Mouse (Mus musculus) intestine, postnatal 0 days (tissue): ENCODE results near the gene Gria1. TPM values are rescaled to one million over a fixed set of nuclear protein-coding genes. Genes with fewer than 3 reads are reported as not detected.
A peak's percentile ranks its signal among the peaks of the same experiment; 100 is the strongest.

ENCODE experiments used
- ATAC-seq: fragments of 200-750 bp; cut with Nextera tagmentation; 2 replicates; pipeline ENCODE4 v1.8.0; 2017; ENCODE audit warnings: mild to moderate bottlenecking, moderate TSS enrichment, moderate library complexity
- H3K27ac ChIP-seq: fragments of 300-500 bp; sonication (generic); 2 replicates; pipeline ENCODE4 v1.5.1; 2014; ENCODE audit warnings: mild to moderate bottlenecking, low read depth, low read length, moderate library complexity
- H3K27me3 ChIP-seq: fragments of 300-500 bp; sonication (generic); replicated peaks from 2 replicates; pipeline ENCODE4 v1.6.1; 2014; ENCODE audit warnings: low read length, mixed read lengths; ENCODE audit not compliant: control insufficient read depth, insufficient read depth
- H3K36me3 ChIP-seq: fragments of 300-500 bp; sonication (generic); 2 replicates; pipeline ENCODE4 v1.6.1; 2014; ENCODE audit warnings: mild to moderate bottlenecking, moderate library complexity; ENCODE audit not compliant: control insufficient read depth, insufficient read depth
- H3K4me1 ChIP-seq: fragments of 300-500 bp; sonication (generic); replicated peaks from 2 replicates; pipeline ENCODE4 v1.6.1; 2014; ENCODE audit warnings: antibody characterized with exemption, low read length, mixed read lengths; ENCODE audit not compliant: control insufficient read depth, insufficient read depth
- H3K4me2 ChIP-seq: fragments of 300-500 bp; sonication (generic); replicated peaks from 2 replicates; pipeline ENCODE4 v1.6.1; 2014; ENCODE audit warnings: low read depth, mild to moderate bottlenecking, moderate library complexity
- H3K4me3 ChIP-seq: fragments of 300-500 bp; sonication (generic); 2 replicates; pipeline ENCODE4 v1.5.1; 2014; ENCODE audit warnings: low read depth, low read length
- H3K9ac ChIP-seq: fragments of 300-500 bp; sonication (generic); 2 replicates; pipeline ENCODE4 v1.6.1; 2014; ENCODE audit warnings: mild to moderate bottlenecking, low read depth, low read length
- H3K9me3 ChIP-seq: fragments of 300-500 bp; sonication (generic); 2 replicates; pipeline ENCODE4 v1.6.1; 2016; ENCODE audit warnings: mixed run types; ENCODE audit not compliant: control insufficient read depth
- CTCF ChIP-seq: sonication (generic); IDR thresholded peaks from 2 replicates; pipeline ENCODE4 v1.5.1; 2016; ENCODE audit warnings: low read depth, mild to moderate bottlenecking, control low read depth, antibody characterized with exemption, moderate library complexity
- WGBS: fragments of 180-500 bp; shearing (Covaris S2); extraction: QIAGEN DNeasy Blood & Tissue Kit; methylation state at CpG from one replicate; pipeline ENCODE4 v1.1.7; 2014; 5-methylcytosine and 5-hydroxymethylcytosine counted together
- polyA plus RNA-seq: library from polyadenylated mRNA; unstranded; fragments of >200 nt; fragmentation: Nextera tagmentation; extraction: Ambion mirVana; gene quantifications from 2 replicates; pipeline ENCODE4 v1.2.1, GENCODE M21; 2015

The Gria1 gene
- polyA plus RNA-seq, 1 experiment from 2014 or later, result 0.64 TPM

GRCm38 (mm10) chr11:57174165-57174564, 163.0 kb downstream of the Gria1 start:
- no peaks in the 10 kb centered on the region for H3K36me3 ChIP-seq
- WGBS, result 69% methylated on average over 5 of the region's 5 CpGs
- H3K27ac ChIP-seq, result no peak overlapping the region
- ATAC-seq, result no peak
- TF ChIP-seq CTCF, result no peak
- H3K9ac ChIP-seq, result no peak overlapping the region
- H3K4me3 ChIP-seq, result no peak overlapping the region
- no peaks in the 10 kb centered on the region for H3K9me3 ChIP-seq
- H3K4me2 ChIP-seq, result no peak overlapping the region
- no peaks in the 10 kb centered on the region for H3K4me1 ChIP-seq
- H3K27me3 ChIP-seq, result no peaks in the 10 kb centered on the region; the same call in 1 of the 2 replicates

- no peaks in the 10 kb centered on the region for H3K4me1 ChIP-seq
- WGBS, result 29% methylated on average over 3 of the region's 3 CpGs
- no peak overlapping the region for H3K4me3 ChIP-seq
- H3K9me3 ChIP-seq, result no peaks in the 10 kb centered on the region
- no peak overlapping the region for H3K27ac ChIP-seq
- H3K4me2 ChIP-seq, result no peak overlapping the region
- no peaks in the 10 kb centered on the region; the same call in 1 of the 2 replicates for H3K27me3 ChIP-seq
- ATAC-seq, result no peak
- H3K36me3 ChIP-seq, result no peaks in the 10 kb centered on the region
- peak; percentile 33 for TF ChIP-seq CTCF
- H3K9ac ChIP-seq, result no peak overlapping the region
Measured at GRCm38 (mm10) chr11:57176552-57176951, 165.4 kb downstream of the Gria1 start.

- H3K4me3 ChIP-seq, result no peak overlapping the region
- no peak for ATAC-seq
- H3K9ac ChIP-seq, result no peak overlapping the region
- WGBS, result 92% methylated on average over 4 of the region's 4 CpGs
- H3K4me2 ChIP-seq, result no peak overlapping the region
- no peak overlapping the region for H3K27ac ChIP-seq
- TF ChIP-seq CTCF, result no peak
- no peaks in the 10 kb centered on the region for H3K9me3 ChIP-seq
- no peaks in the 10 kb centered on the region for H3K4me1 ChIP-seq
- H3K27me3 ChIP-seq, result no peaks in the 10 kb centered on the region
- H3K36me3 ChIP-seq, result no peaks in the 10 kb centered on the region
Measured at GRCm38 (mm10) chr11:57184216-57184615, 173.0 kb downstream of the Gria1 start.

DNA sequence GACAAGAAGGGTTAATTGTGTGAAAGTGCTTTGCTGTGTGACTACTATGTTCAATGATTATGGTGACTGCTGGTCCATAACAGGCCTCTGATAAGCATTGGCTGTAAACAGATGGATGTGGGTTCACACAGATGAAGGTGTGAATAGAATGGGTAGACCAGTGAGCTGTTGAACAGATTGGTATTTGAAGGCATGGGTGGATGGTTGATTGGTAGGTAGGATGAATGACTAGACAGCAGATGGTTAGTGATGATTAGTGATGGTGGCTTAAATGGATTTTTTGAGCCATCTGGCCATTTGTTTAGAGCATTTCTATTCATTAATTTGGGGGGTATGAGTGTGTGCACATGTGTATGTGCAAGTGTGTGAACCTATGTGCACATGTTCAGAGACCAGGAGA, 173.9 kb downstream of the Gria1 start:
- Histone ChIP-seq H3K4me2 (no peak overlapping the region), H3K9ac (no peak overlapping the region), H3K36me3 (no peaks in the 10 kb centered on the region), H3K4me3 (no peak overlapping the region), H3K9me3 (no peaks in the 10 kb centered on the region), H3K4me1 (no peaks in the 10 kb centered on the region), H3K27ac (no peak overlapping the region), H3K27me3 (no peaks in the 10 kb centered on the region)
- no peak for ATAC-seq
- TF ChIP-seq CTCF, result no peak

- H3K36me3 ChIP-seq, result no peaks in the 10 kb centered on the region
- H3K27ac ChIP-seq, result no peak overlapping the region
- no peak for TF ChIP-seq CTCF
- 82% methylated on average over 8 of the region's 8 CpGs for WGBS
- H3K9me3 ChIP-seq, result no peaks in the 10 kb centered on the region
- H3K4me1 ChIP-seq, result no peaks in the 10 kb centered on the region
- H3K4me3 ChIP-seq, result no peak overlapping the region
- no peak overlapping the region for H3K4me2 ChIP-seq
- no peak for ATAC-seq
- no peak overlapping the region for H3K9ac ChIP-seq
- H3K27me3 ChIP-seq, result no peaks in the 10 kb centered on the region
Measured at GRCm38 (mm10) chr11:57189391-57189790, 178.2 kb downstream of the Gria1 start.

DNA sequence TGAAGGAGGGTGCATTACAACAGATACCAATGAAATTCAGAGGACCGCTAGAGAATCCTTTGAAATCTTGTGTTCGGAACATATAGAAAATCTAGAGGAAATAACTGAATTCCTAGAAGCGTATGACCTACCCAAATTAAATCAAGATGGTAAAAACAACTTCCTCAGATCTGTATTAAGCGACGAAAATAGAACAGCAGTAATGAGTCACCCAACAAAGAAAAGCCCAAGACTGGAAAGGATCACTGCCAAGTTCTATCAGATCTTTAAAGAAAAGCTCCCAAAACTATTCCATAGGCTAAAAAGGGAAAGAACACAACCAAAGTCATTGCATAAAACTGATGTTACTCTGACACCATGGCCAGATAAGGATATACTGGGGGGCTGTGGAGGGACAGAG, 183.6 kb downstream of the Gria1 start:
- no peak overlapping the region for H3K9ac ChIP-seq
- H3K4me2 ChIP-seq, result no peak overlapping the region
- TF ChIP-seq CTCF, result no peak
- no peaks in the 10 kb centered on the region for H3K4me1 ChIP-seq
- no peaks in the 10 kb centered on the region for H3K27me3 ChIP-seq
- H3K27ac ChIP-seq, result no peak overlapping the region
- H3K9me3 ChIP-seq, result no peaks in the 10 kb centered on the region
- H3K4me3 ChIP-seq, result no peak overlapping the region
- WGBS, result 81% methylated on average over 5 of the region's 5 CpGs
- ATAC-seq, result no peak
- no peaks in the 10 kb centered on the region for H3K36me3 ChIP-seq

GRCm38 (mm10) chr11:57201245-57201976, 190.2 kb downstream of the Gria1 start:
- H3K27ac ChIP-seq, result no peak overlapping the region
- no peaks in the 10 kb centered on the region for H3K27me3 ChIP-seq
- WGBS, result 43% methylated on average over 10 of the region's 10 CpGs
- TF ChIP-seq CTCF, result no peak
- no peak for ATAC-seq
- no peak overlapping the region for H3K4me2 ChIP-seq
- no peak overlapping the region for H3K4me3 ChIP-seq
- H3K9ac ChIP-seq, result no peak overlapping the region
- no peaks in the 10 kb centered on the region for H3K9me3 ChIP-seq
- H3K36me3 ChIP-seq, result no peaks in the 10 kb centered on the region
- no peaks in the 10 kb centered on the region for H3K4me1 ChIP-seq
